Mouse (Mus musculus) forebrain, embryonic 15.5 days (tissue): ENCODE results near the gene D930007J09Rik. TPM values are rescaled to one million over a fixed set of nuclear protein-coding genes. Genes with fewer than 3 reads are reported as not detected.

Experiments
- ATAC-seq: fragments of 200-750 bp; cut with Nextera tagmentation; replicated peaks from 2 replicates; pipeline ENCODE4 v1.8.0; 2017; ENCODE audit warnings: mild to moderate bottlenecking, moderate TSS enrichment, moderate library complexity
- H3K27ac ChIP-seq: fragments of 300-500 bp; sonication (generic); replicated peaks from 2 replicates; pipeline ENCODE4 v1.5.1; 2015; ENCODE audit warnings: mild to moderate bottlenecking, inconsistent platforms
- H3K27me3 ChIP-seq: fragments of 300-500 bp; sonication (generic); 2 replicates; pipeline ENCODE4 v1.6.1; 2015; ENCODE audit warnings: inconsistent platforms
- H3K36me3 ChIP-seq: fragments of 300-500 bp; sonication (generic); 2 replicates; pipeline ENCODE4 v1.6.1; 2015; ENCODE audit warnings: mild to moderate bottlenecking, inconsistent platforms
- H3K4me1 ChIP-seq: fragments of 300-500 bp; sonication (generic); 2 replicates; pipeline ENCODE4 v1.6.1; 2015; ENCODE audit warnings: inconsistent platforms
- H3K4me2 ChIP-seq: fragments of 300-500 bp; sonication (generic); replicated peaks from 2 replicates; pipeline ENCODE4 v1.6.1; 2015; ENCODE audit warnings: mild to moderate bottlenecking, inconsistent platforms
- H3K4me3 ChIP-seq: fragments of 300-500 bp; sonication (generic); 2 replicates; pipeline ENCODE4 v1.5.1; 2015; ENCODE audit warnings: mild to moderate bottlenecking, inconsistent platforms
- H3K9ac ChIP-seq: fragments of 300-500 bp; sonication (generic); replicated peaks from 2 replicates; pipeline ENCODE4 v1.6.1; 2015; ENCODE audit warnings: mild to moderate bottlenecking, inconsistent platforms
- H3K9me3 ChIP-seq: fragments of 300-500 bp; sonication (generic); 2 replicates; pipeline ENCODE4 v1.6.1; 2016; ENCODE audit warnings: inconsistent platforms
- WGBS: fragments of 180-500 bp; shearing (Covaris S2); methylation state at CpG from one replicate; pipeline ENCODE4 v1.1.7; 2015; ENCODE audit warnings: mixed read lengths; 5-methylcytosine and 5-hydroxymethylcytosine counted together
- polyA plus RNA-seq: library from polyadenylated mRNA; unstranded; fragments of >200 nt; fragmentation: Nextera tagmentation; extraction: Ambion mirVana; gene quantifications from 2 replicates; pipeline ENCODE4 v1.2.1, GENCODE M21; 2015

D930007J09Rik gene
- polyA plus RNA-seq, 1 experiment from 2014 or later: not detected

- H3K4me3 ChIP-seq: no peak overlapping the region
- H3K36me3 ChIP-seq: no peaks in the 10 kb centered on the region
- no peaks in the 10 kb centered on the region for H3K27me3 ChIP-seq
- WGBS: 92% methylated on average over 9 of the region's 9 CpGs
- H3K9ac ChIP-seq: no peak overlapping the region
- ATAC-seq: no peak
- H3K4me2 ChIP-seq: no peak overlapping the region
- H3K4me1 ChIP-seq: no peaks in the 10 kb centered on the region
- H3K27ac ChIP-seq: no peak overlapping the region
- H3K9me3 ChIP-seq: no peaks in the 10 kb centered on the region
Observed at GRCm38 (mm10) chr13:32775889-32776288, 26.8 kb downstream of the D930007J09Rik start.

DNA sequence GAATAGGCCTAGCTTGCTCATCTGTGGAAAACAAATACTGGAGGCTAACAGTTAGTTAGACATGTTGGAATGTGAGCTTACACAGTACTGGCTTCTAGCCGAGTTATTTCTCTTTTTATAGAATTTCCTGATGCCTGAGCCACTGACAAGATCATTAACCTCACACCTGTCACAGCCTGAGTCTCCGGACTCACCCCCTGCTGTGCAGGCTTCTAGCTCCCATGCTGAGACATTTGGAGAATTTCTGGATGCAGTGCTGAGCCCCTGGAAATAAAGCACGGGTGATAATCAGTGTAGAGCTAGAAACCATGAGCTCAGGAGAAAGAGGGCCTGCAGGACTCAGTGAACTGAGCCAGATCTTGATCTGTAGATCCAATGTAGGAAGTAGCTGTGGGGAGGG lies 32.7 kb downstream of the D930007J09Rik start:
- Histone ChIP-seq H3K4me1 (no peaks in the 10 kb centered on the region), H3K27me3 (no peaks in the 10 kb centered on the region), H3K36me3 (no peaks in the 10 kb centered on the region), H3K9me3 (no peaks in the 10 kb centered on the region), H3K4me2 (no peak overlapping the region), H3K4me3 (no peak overlapping the region), H3K27ac (no peak overlapping the region), H3K9ac (no peak overlapping the region)
- WGBS: 18% methylated on average over 3 of the region's 3 CpGs
- ATAC-seq: no peak

GRCm38 (mm10) chr13:32768104-32768503 lies 34.5 kb downstream of the D930007J09Rik start:
- no peaks in the 10 kb centered on the region for H3K9me3 ChIP-seq
- H3K27ac ChIP-seq: no peak overlapping the region
- no peaks in the 10 kb centered on the region for H3K27me3 ChIP-seq
- H3K4me2 ChIP-seq: no peak overlapping the region
- ATAC-seq: no peak
- H3K9ac ChIP-seq: no peak overlapping the region
- 14% methylated on average over 4 of the region's 4 CpGs for WGBS
- H3K36me3 ChIP-seq: no peaks in the 10 kb centered on the region
- no peak overlapping the region for H3K4me3 ChIP-seq
- H3K4me1 ChIP-seq: no peaks in the 10 kb centered on the region

GRCm38 (mm10) chr13:32764448-32764847 lies 38.2 kb downstream of the D930007J09Rik start:
- no peaks in the 10 kb centered on the region for H3K27me3 ChIP-seq
- no peak overlapping the region for H3K9ac ChIP-seq
- H3K4me2 ChIP-seq: no peak overlapping the region
- H3K4me3 ChIP-seq: no peak overlapping the region
- no peak overlapping the region for H3K27ac ChIP-seq
- no peaks in the 10 kb centered on the region for H3K36me3 ChIP-seq
- no peaks in the 10 kb centered on the region for H3K4me1 ChIP-seq
- 47% methylated on average over 7 of the region's 7 CpGs for WGBS
- H3K9me3 ChIP-seq: no peaks in the 10 kb centered on the region
- ATAC-seq: no peak

DNA sequence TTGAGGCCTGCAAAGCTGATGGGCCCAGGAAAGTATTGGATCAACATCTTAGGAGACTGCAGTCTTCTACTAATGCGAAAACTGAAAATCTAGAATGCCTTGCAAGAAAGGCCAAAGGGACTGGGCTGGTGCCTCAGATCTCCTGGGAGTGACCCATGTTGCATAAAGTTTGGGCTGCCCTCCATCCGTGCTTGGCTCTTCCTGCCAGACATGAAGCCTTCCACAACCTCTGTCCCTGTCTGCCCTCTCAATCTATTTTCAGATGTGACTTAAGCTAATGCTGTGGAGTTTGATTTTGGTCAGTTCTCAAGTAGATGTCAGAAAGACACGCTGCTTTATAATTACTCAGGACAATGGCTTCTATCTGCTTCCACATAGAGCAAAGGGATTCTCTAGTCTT lies 39.5 kb downstream of the D930007J09Rik start:
- Histone ChIP-seq H3K36me3 (no peaks in the 10 kb centered on the region), H3K27ac (no peak overlapping the region), H3K4me1 (peaks cover 6% of the 10 kb centered on the region), H3K4me2 (no peak overlapping the region), H3K4me3 (no peak overlapping the region), H3K27me3 (no peaks in the 10 kb centered on the region), H3K9me3 (no peaks in the 10 kb centered on the region), H3K9ac (no peak overlapping the region)
- ATAC-seq: no peak
- WGBS: 82% methylated on average over 3 of the region's 3 CpGs

DNA sequence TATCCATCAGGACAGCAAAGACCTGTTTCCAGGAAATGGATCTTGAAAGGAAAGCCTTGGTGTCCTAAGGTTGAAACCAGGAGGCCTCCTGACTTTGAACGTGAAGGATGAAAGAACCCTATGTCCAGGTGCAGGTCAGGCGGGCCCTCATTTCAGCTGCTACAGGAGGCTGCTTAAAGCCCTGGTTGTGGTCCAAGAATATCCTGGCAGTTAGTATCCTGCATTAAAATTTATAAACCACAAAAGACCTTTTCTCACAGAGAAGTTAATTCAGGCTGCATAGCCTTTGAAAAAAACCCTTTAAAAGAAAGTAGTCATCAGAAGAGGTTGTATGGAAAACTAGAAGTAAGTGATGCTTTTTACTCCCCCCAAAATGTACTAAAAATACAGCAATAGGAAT lies 41.9 kb downstream of the D930007J09Rik start:
- Histone ChIP-seq H3K27me3 (no peaks in the 10 kb centered on the region), H3K4me1 (peaks cover 6% of the 10 kb centered on the region), H3K9me3 (no peaks in the 10 kb centered on the region), H3K4me2 (no peak overlapping the region), H3K9ac (no peak overlapping the region), H3K4me3 (no peak overlapping the region), H3K27ac (no peak overlapping the region), H3K36me3 (no peaks in the 10 kb centered on the region)
- ATAC-seq: no peak
- WGBS: 81% methylated on average over 2 of the region's 2 CpGs

GRCm38 (mm10) chr13:32759036-32759435 lies 43.6 kb downstream of the D930007J09Rik start:
- WGBS: 1% methylated on average over 4 of the region's 4 CpGs
- H3K4me1 ChIP-seq: peaks cover 6% of the 10 kb centered on the region
- H3K36me3 ChIP-seq: no peaks in the 10 kb centered on the region
- ATAC-seq: peak; percentile 66; the same call in 1 of the 2 replicates
- no peak overlapping the region; the same call in 1 of the 2 replicates for H3K27ac ChIP-seq
- no peak overlapping the region for H3K4me2 ChIP-seq
- H3K9ac ChIP-seq: no peak overlapping the region
- H3K27me3 ChIP-seq: no peaks in the 10 kb centered on the region
- no peaks in the 10 kb centered on the region for H3K9me3 ChIP-seq
- no peak overlapping the region for H3K4me3 ChIP-seq

Other genes starting within 250 kb of the D930007J09Rik start
- gene Mylk4, start 18.9 kb downstream of the D930007J09Rik start, polyA plus RNA-seq: 0.06 TPM in 1 of 2 replicates, not detected in the other
- 37.6 and 39.3 TPM in 2 replicates for gene Wrnip1, start 811 bp downstream of the D930007J09Rik start, polyA plus RNA-seq
- gene Serpinb1a, start 48.3 kb upstream of the D930007J09Rik start, polyA plus RNA-seq: 0.67 and 1.6 TPM in 2 replicates
- not detected in 2 replicates for gene Serpinb1c, start 95.4 kb upstream of the D930007J09Rik start, polyA plus RNA-seq
- 1.1 and 1.6 TPM in 2 replicates for gene Serpinb6b, start 162.4 kb upstream of the D930007J09Rik start, polyA plus RNA-seq
- 0.98 and 1.5 TPM in 2 replicates for gene Serpinb9, start 200.4 kb upstream of the D930007J09Rik start, polyA plus RNA-seq
- gene Serpinb9b, start 224.6 kb upstream of the D930007J09Rik start, polyA plus RNA-seq: 0.28 and 0.34 TPM in 2 replicates